Mouse (Mus musculus) midbrain, embryonic 12.5 days (tissue): ENCODE measurements around the gene Slc2a12. TPM values are rescaled to one million over a fixed set of nuclear protein-coding genes. Genes with fewer than 3 reads are reported as not detected.

Experiments used
- ATAC-seq: fragments of 200-750 bp; cut with Nextera tagmentation; 2 replicates; pipeline ENCODE4 v1.8.0; 2017; ENCODE audit warnings: low read depth, moderate TSS enrichment, moderate library complexity; ENCODE audit not compliant: low FRiP score
- H3K27ac ChIP-seq: fragments of 300-500 bp; sonication (generic); replicated peaks from 2 replicates; pipeline ENCODE4 v1.5.1; 2016; ENCODE audit warnings: mild to moderate bottlenecking
- H3K27me3 ChIP-seq: fragments of 300-500 bp; sonication (generic); 2 replicates; pipeline ENCODE4 v1.6.1; 2016; ENCODE audit warnings: mild to moderate bottlenecking
- H3K36me3 ChIP-seq: fragments of 300-500 bp; sonication (generic); 2 replicates; pipeline ENCODE4 v1.6.1; 2016
- H3K4me1 ChIP-seq: fragments of 300-500 bp; sonication (generic); 2 replicates; pipeline ENCODE4 v1.6.1; 2016
- H3K4me2 ChIP-seq: fragments of 300-500 bp; sonication (generic); replicated peaks from 2 replicates; pipeline ENCODE4 v1.6.1; 2016; ENCODE audit warnings: mild to moderate bottlenecking, moderate library complexity
- H3K4me3 ChIP-seq: fragments of 300-500 bp; sonication (generic); 2 replicates; pipeline ENCODE4 v1.5.1; 2016; ENCODE audit warnings: mild to moderate bottlenecking
- H3K9ac ChIP-seq: fragments of 300-500 bp; sonication (generic); replicated peaks from 2 replicates; pipeline ENCODE4 v1.6.1; 2016; ENCODE audit warnings: mild to moderate bottlenecking, moderate library complexity
- H3K9me3 ChIP-seq: fragments of 300-500 bp; sonication (generic); 2 replicates; pipeline ENCODE4 v1.6.1; 2016; ENCODE audit warnings: mild to moderate bottlenecking
- WGBS: fragments of 180-500 bp; shearing (Covaris S2); methylation state at CpG from one replicate; pipeline ENCODE4 v1.1.7; 2016; 5-methylcytosine and 5-hydroxymethylcytosine counted together
- polyA plus RNA-seq: library from polyadenylated mRNA; unstranded; fragments of >200 nt; fragmentation: Nextera tagmentation; extraction: Ambion mirVana; gene quantifications from 2 replicates; pipeline ENCODE4 v1.2.1, GENCODE M21; 2016

Slc2a12 gene
- 4.4 and 4.9 TPM in 2 replicates for polyA plus RNA-seq

DNA sequence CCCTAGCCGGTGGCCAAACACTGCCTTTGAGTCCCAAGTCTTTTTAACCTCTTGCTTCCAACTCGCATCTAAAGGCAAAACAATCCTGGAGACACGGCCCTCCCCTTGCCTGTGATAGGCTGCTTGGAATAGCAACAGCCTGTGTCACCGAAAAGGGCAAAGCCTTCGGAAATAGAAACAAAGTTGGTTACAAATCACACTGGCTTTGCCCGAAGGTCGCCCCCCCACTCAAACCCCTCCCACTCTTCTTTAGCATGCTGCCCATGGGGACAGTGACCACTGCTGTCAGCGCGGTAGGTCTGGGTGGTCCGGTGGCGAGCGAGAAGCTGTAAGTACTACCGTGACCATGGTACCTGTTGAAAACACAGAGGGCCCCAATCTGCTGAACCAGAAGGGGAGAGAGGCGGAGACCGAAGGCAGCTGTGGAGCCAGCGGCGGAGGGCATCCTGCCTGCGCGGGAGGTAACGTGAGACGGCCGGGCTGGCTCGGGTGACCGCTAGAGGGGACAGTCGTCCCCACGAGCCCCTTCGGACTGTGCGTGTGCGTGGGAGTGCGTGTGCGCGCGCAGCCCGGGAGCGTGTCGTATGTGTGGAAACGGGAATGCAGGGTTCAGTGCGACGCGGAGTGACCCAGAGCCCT is at the start of gene Slc2a12:
Slc2a12 (plus strand) TSS at position 159 of the 639 bp plus-strand sequence.
- Histone ChIP-seq H3K27me3 (peaks cover 6% of the 10 kb centered on the region; the same call in 1 of the 2 replicates), H3K9ac (peak within 1 kb of the TSS; percentile 55), H3K9me3 (no peaks in the 10 kb centered on the region), H3K4me1 (peaks cover 16% of the 10 kb centered on the region; the same call in 1 of the 2 replicates), H3K4me3 (peak within 1 kb of the TSS; percentile 53), H3K36me3 (no peaks in the 10 kb centered on the region), H3K27ac (peak within 1 kb of the TSS; percentile 42), H3K4me2 (peak within 1 kb of the TSS; percentile 91)
- WGBS, result 1% methylated on average over 40 of the region's 40 CpGs
- ATAC-seq, result peak; percentile 82

GRCm38 (mm10) chr10:22598908-22599480 is 45.8 kb upstream of the Slc2a12 start:
- Histone ChIP-seq H3K4me2 (no peak overlapping the region), H3K9me3 (no peaks in the 10 kb centered on the region), H3K4me3 (no peak overlapping the region), H3K4me1 (no peaks in the 10 kb centered on the region), H3K36me3 (no peaks in the 10 kb centered on the region), H3K27me3 (no peaks in the 10 kb centered on the region), H3K9ac (no peak overlapping the region), H3K27ac (no peak overlapping the region)
- no peak for ATAC-seq
- 89% methylated on average over 8 of the region's 8 CpGs for WGBS

DNA sequence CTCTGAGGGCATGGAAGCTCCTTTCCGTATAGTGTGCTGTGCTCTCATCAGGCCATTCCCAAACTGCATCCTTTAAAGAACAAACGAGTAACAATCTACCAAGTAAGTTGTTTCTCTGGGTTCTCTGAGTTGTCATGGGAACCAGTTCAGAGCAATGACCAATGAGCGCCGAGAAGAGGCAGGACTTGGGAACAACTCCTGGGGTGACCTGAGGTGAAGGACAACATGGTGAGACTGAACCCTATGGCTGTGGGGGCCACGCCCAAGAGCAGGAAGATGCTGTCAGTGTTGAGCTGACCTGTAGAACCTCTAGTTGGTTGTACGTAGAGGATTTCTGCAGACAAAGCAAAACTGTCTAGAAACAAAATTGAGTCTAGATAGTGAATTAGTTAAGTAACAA is 43.8 kb upstream of the Slc2a12 start:
- WGBS, result 85% methylated on average over 6 of the region's 6 CpGs
- Histone ChIP-seq H3K9ac (no peak overlapping the region), H3K27me3 (no peaks in the 10 kb centered on the region), H3K36me3 (no peaks in the 10 kb centered on the region), H3K4me2 (no peak overlapping the region), H3K9me3 (no peaks in the 10 kb centered on the region), H3K27ac (no peak overlapping the region), H3K4me1 (no peaks in the 10 kb centered on the region), H3K4me3 (no peak overlapping the region)
- ATAC-seq, result no peak

DNA sequence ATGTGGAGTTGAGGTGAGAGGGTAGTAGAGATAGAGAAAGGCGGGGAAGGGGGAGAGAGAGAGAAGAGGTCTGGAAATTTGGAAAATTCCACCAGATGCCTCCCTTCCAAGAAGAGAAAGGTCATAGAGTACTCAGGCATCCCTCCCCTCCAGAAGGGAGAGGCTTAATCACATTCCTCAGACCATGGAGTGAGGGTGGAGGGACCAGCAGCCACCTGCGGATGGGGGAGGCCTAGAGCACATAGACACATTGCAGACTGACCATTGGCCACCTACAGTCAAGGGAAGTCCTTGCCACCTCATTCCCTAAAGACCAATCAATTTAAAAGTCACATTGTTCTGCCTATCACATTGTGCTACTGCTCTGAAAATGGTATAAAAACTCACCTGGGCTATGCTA is 40.0 kb upstream of the Slc2a12 start:
- H3K27me3 ChIP-seq, result no peaks in the 10 kb centered on the region
- H3K4me2 ChIP-seq, result no peak overlapping the region
- no peak for ATAC-seq
- H3K27ac ChIP-seq, result no peak overlapping the region
- no peak overlapping the region for H3K9ac ChIP-seq
- H3K36me3 ChIP-seq, result no peaks in the 10 kb centered on the region
- H3K9me3 ChIP-seq, result no peaks in the 10 kb centered on the region
- no peak overlapping the region for H3K4me3 ChIP-seq
- peaks cover 14% of the 10 kb centered on the region; the same call in 1 of the 2 replicates for H3K4me1 ChIP-seq
- WGBS, result 78% methylated on average over 2 of the region's 2 CpGs

DNA sequence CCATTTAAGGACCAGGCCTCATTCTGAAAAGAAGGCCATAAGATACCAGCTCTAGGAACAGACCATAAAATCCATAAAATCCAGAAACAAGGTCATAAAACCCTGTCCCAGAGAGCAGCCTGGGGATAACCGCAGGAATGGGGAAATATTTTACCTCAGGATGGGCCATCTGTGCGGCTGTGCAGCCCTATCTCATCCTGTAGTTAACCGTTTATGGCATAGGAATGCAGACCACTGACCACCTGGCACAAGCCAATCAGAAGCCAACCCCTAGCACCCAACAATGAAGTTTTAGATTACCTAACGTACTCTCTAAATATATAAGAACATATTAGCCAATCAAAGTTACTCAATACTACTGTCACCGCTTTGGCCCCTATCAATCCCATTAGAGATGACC is 36.5 kb upstream of the Slc2a12 start:
- no peaks in the 10 kb centered on the region for H3K36me3 ChIP-seq
- ATAC-seq, result peak; percentile 27; the same call in 1 of the 2 replicates
- no peaks in the 10 kb centered on the region for H3K27me3 ChIP-seq
- peak overlapping the region; percentile 75 for H3K27ac ChIP-seq
- H3K9me3 ChIP-seq, result no peaks in the 10 kb centered on the region
- H3K9ac ChIP-seq, result no peak overlapping the region
- no peak overlapping the region for H3K4me3 ChIP-seq
- peaks cover 14% of the 10 kb centered on the region; the same call in 1 of the 2 replicates for H3K4me1 ChIP-seq
- H3K4me2 ChIP-seq, result no peak overlapping the region; the same call in 1 of the 2 replicates
- 77% methylated on average over 5 of the region's 5 CpGs for WGBS

- Histone ChIP-seq H3K27me3 (no peaks in the 10 kb centered on the region), H3K27ac (peak overlapping the region; percentile 75), H3K4me1 (peaks cover 14% of the 10 kb centered on the region; the same call in 1 of the 2 replicates), H3K4me3 (peak overlapping the region; percentile 26), H3K36me3 (no peaks in the 10 kb centered on the region), H3K4me2 (peak overlapping the region; percentile 49), H3K9ac (0 out of 2 replicates have a peak overlapping the region, but pooled peaks have one; percentile 29), H3K9me3 (no peaks in the 10 kb centered on the region)
- under 1% methylated on average over 11 of the region's 11 CpGs for WGBS
- peak; percentile 90 for ATAC-seq
These were observed 35.9 kb upstream of the Slc2a12 start for GRCm38 (mm10) chr10:22608799-22609357.

DNA sequence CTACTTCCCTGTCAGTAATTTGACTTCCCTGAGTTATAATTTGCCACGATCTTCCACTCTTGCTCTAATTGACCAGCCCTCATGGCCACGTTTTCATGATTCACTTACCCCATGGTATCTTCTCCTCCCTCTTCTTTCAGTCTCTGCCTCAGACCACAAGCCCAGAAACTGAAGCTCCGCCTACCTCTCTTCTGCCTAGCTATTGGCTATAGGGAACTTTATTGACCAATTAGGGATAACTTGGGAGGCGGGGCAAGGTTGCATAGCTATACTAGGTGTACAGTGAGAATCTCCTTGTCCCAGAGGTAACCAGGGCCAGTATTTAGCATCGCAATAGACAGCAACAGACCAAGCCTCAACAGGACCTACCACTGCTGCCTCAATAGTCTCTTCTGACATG is 31.5 kb upstream of the Slc2a12 start:
- no peaks in the 10 kb centered on the region for H3K27me3 ChIP-seq
- 88% methylated on average over 5 of the region's 5 CpGs for WGBS
- ATAC-seq, result no peak
- no peak overlapping the region for H3K27ac ChIP-seq
- no peak overlapping the region for H3K4me2 ChIP-seq
- H3K4me3 ChIP-seq, result no peak overlapping the region
- peaks cover 14% of the 10 kb centered on the region; the same call in 1 of the 2 replicates for H3K4me1 ChIP-seq
- H3K9ac ChIP-seq, result no peak overlapping the region
- H3K9me3 ChIP-seq, result no peaks in the 10 kb centered on the region
- H3K36me3 ChIP-seq, result no peaks in the 10 kb centered on the region

GRCm38 (mm10) chr10:22614554-22614953 is 30.3 kb upstream of the Slc2a12 start:
- no peak for ATAC-seq
- no peak overlapping the region for H3K4me2 ChIP-seq
- 0 out of 2 replicates have a peak, but pooled peaks cover 3% of the 10 kb centered on the region for H3K9me3 ChIP-seq

GRCm38 (mm10) chr10:22615309-22615708 is 29.5 kb upstream of the Slc2a12 start:
- Histone ChIP-seq H3K9ac (no peak overlapping the region), H3K36me3 (no peaks in the 10 kb centered on the region), H3K4me1 (peaks cover 4% of the 10 kb centered on the region; the same call in 1 of the 2 replicates), H3K4me3 (no peak overlapping the region), H3K27me3 (no peaks in the 10 kb centered on the region), H3K4me2 (no peak overlapping the region), H3K27ac (no peak overlapping the region), H3K9me3 (0 out of 2 replicates have a peak, but pooled peaks cover 7% of the 10 kb centered on the region)
- no peak for ATAC-seq
- WGBS, result 46% methylated on average over 10 of the region's 10 CpGs

More at GRCm38 (mm10) chr10:22614554-22614953, 30.3 kb upstream of the Slc2a12 start:
- no peak overlapping the region for H3K9ac ChIP-seq
- H3K4me1 ChIP-seq, result peaks cover 4% of the 10 kb centered on the region; the same call in 1 of the 2 replicates
- H3K4me3 ChIP-seq, result no peak overlapping the region
- H3K27me3 ChIP-seq, result no peaks in the 10 kb centered on the region
- H3K36me3 ChIP-seq, result no peaks in the 10 kb centered on the region
- H3K27ac ChIP-seq, result no peak overlapping the region
- WGBS, result 91% methylated on average over 8 of the region's 8 CpGs

GRCm38 (mm10) chr10:22618842-22619241 is 26.0 kb upstream of the Slc2a12 start:
- Histone ChIP-seq H3K27ac (no peak overlapping the region), H3K9ac (no peak overlapping the region), H3K27me3 (no peaks in the 10 kb centered on the region), H3K9me3 (0 out of 2 replicates have a peak, but pooled peaks cover 7% of the 10 kb centered on the region), H3K4me2 (no peak overlapping the region), H3K4me3 (no peak overlapping the region), H3K4me1 (peaks cover 4% of the 10 kb centered on the region; the same call in 1 of the 2 replicates), H3K36me3 (no peaks in the 10 kb centered on the region)
- no peak for ATAC-seq
- WGBS, result 74% methylated on average over 2 of the region's 2 CpGs

DNA sequence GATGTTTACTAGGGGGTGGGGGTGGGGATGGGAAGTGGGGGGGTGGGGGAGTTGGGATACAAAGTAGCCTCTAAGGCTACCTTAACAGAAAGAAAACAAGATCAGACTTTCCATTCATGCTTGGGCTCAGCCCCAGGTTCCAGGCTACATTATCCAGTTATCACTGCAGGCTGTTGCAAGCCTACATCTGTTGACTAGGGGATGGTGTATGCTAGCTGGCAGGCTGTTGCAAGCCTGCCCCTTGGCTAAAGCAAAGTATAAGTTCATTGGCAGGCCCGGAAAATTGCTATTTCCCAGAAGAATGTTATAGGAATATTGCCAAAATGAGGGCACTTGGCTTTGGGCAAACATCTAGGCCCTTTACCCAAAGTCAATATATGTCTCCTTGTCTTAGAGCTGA is 16.0 kb upstream of the Slc2a12 start:
- Histone ChIP-seq H3K4me1 (peaks cover 10% of the 10 kb centered on the region; the same call in 1 of the 2 replicates), H3K36me3 (no peaks in the 10 kb centered on the region), H3K4me3 (no peak overlapping the region), H3K4me2 (no peak overlapping the region), H3K9ac (no peak overlapping the region), H3K27me3 (no peaks in the 10 kb centered on the region), H3K27ac (no peak overlapping the region), H3K9me3 (no peaks in the 10 kb centered on the region)
- 96% methylated on average over 1 of the region's 1 CpGs for WGBS
- ATAC-seq, result no peak

DNA sequence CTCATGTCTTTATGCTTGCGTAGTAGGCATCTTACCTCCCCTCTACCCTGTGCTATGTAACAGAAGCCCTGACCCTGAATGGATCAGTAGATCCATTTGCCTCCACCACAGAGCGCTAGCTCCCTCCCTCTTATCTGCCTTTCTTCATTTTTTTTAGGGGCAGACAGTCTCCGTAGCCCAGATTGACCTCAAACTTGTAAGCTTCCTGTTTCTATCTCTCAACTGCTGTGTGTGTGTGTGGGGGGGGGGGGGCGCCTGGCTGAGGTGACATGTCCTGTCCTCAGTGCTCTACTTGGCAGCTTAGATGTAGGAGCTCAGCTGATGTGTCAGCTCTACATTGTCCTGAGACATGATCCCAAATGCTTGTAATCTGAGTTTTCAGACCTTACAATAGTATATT is 13.7 kb upstream of the Slc2a12 start:
- Histone ChIP-seq H3K4me2 (no peak overlapping the region), H3K9me3 (no peaks in the 10 kb centered on the region), H3K4me3 (no peak overlapping the region), H3K27ac (no peak overlapping the region), H3K9ac (no peak overlapping the region), H3K27me3 (no peaks in the 10 kb centered on the region), H3K36me3 (no peaks in the 10 kb centered on the region), H3K4me1 (peaks cover 11% of the 10 kb centered on the region; the same call in 1 of the 2 replicates)
- no peak for ATAC-seq
- 82% methylated on average over 4 of the region's 4 CpGs for WGBS
